Mouse (Mus musculus): ENCODE data around the gene Dennd5b. TPM values are rescaled to one million over a fixed set of nuclear protein-coding genes. Genes with fewer than 3 reads are reported as not detected.
"Not testable (repeated sequence)": the region's sequence is repeated elsewhere in the genome, so short reads cannot be mapped to it uniquely, and the experiment has no call there.

Dennd5b gene
- total and polyA plus RNA-seq, 3 experiments: 0.27 TPM; not detected in 2

GRCm38 (mm10) chr6:148991660-148992372 is 109.7 kb downstream of the Dennd5b start:
- no peak for TF ChIP-seq TAL1 (conservative IDR thresholded peaks at IDR 0.05; ENCODE audit: low read depth, low read length)
- no peak for TF ChIP-seq CTCF (IDR thresholded peaks at IDR 0.05; ENCODE audit: low read depth, low read length)
- no peak for TF ChIP-seq GATA1 (IDR thresholded peaks at IDR 0.05; ENCODE audit: borderline replicate concordance, low read length)
- no peak for TF ChIP-seq GATA2 (IDR thresholded peaks at IDR 0.05; ENCODE audit: borderline replicate concordance, low read depth, low read length)
- TF ChIP-seq POLR2AphosphoS5 (IDR thresholded peaks at IDR 0.05; ENCODE audit: insufficient replicate concordance, low read depth, low read length): no peak
- peaks cover 3% of the 10 kb centered on the region for H3K4me1 ChIP-seq (ENCODE audit: insufficient read depth, low read depth, low read length)
- no peak for DNase-seq (ENCODE audit: low spot score)
- no peaks in the 10 kb centered on the region for H3K9me3 ChIP-seq (replicated peaks)
- H3K36me3 ChIP-seq (replicated peaks): no peaks in the 10 kb centered on the region
- no peak overlapping the region for H3K4me3 ChIP-seq (ENCODE audit: low read depth, low read length)
- no peak for ATAC-seq (ENCODE audit: extremely low read depth, insufficient number of reproducible peaks, low FRiP score, poor library complexity, severe bottlenecking)
- peaks cover 14% of the 10 kb centered on the region for H3K27me3 ChIP-seq (ENCODE audit: insufficient read depth, low read length)

- not testable (repeated sequence) for H3K36me3 ChIP-seq (replicated peaks); H3K9me3 ChIP-seq (replicated peaks); H3K4me3 ChIP-seq (ENCODE audit: low read depth, low read length); DNase-seq (ENCODE audit: low spot score); ATAC-seq (ENCODE audit: extremely low read depth, insufficient number of reproducible peaks, low FRiP score, poor library complexity, severe bottlenecking); H3K4me1 ChIP-seq (ENCODE audit: insufficient read depth, low read depth, low read length)
- H3K27me3 ChIP-seq (ENCODE audit: insufficient read depth, low read length): peaks cover 16% of the 10 kb centered on the region
Observed at GRCm38 (mm10) chr6:148989792-148990491, 111.5 kb downstream of the Dennd5b start.

GRCm38 (mm10) chr6:148986003-148986402 is 115.5 kb downstream of the Dennd5b start:
- ATAC-seq (ENCODE audit: extremely low read depth, insufficient number of reproducible peaks, low FRiP score, poor library complexity, severe bottlenecking): no peak
- H3K9me3 ChIP-seq (replicated peaks): no peaks in the 10 kb centered on the region

GRCm38 (mm10) chr6:148980495-148980894 is 121.0 kb downstream of the Dennd5b start:
- Histone ChIP-seq H3K27me3 (ENCODE audit: insufficient read depth, low read length) (peaks cover 11% of the 10 kb centered on the region), H3K36me3 (replicated peaks) (no peaks in the 10 kb centered on the region), H3K4me3 (ENCODE audit: low read depth, low read length) (no peak overlapping the region), H3K4me1 (ENCODE audit: insufficient read depth, low read depth, low read length) (no peaks in the 10 kb centered on the region), H3K9me3 (replicated peaks) (no peaks in the 10 kb centered on the region)
- no peak for DNase-seq (ENCODE audit: low spot score)
- no peak for ATAC-seq (ENCODE audit: extremely low read depth, insufficient number of reproducible peaks, low FRiP score, poor library complexity, severe bottlenecking)
- TF ChIP-seq POLR2AphosphoS5 (IDR thresholded peaks at IDR 0.05; ENCODE audit: insufficient replicate concordance, low read depth, low read length): no peak
- TF ChIP-seq GATA2 (IDR thresholded peaks at IDR 0.05; ENCODE audit: borderline replicate concordance, low read depth, low read length): no peak
- TF ChIP-seq CTCF (IDR thresholded peaks at IDR 0.05; ENCODE audit: low read depth, low read length): no peak
- TF ChIP-seq GATA1 (IDR thresholded peaks at IDR 0.05; ENCODE audit: borderline replicate concordance, low read length): no peak
- no peak for TF ChIP-seq TAL1 (conservative IDR thresholded peaks at IDR 0.05; ENCODE audit: low read depth, low read length)

More at GRCm38 (mm10) chr6:148986003-148986402, 115.5 kb downstream of the Dennd5b start:
- peaks cover 4% of the 10 kb centered on the region for H3K4me1 ChIP-seq (ENCODE audit: insufficient read depth, low read depth, low read length)
- no peaks in the 10 kb centered on the region for H3K36me3 ChIP-seq (replicated peaks)
- H3K27me3 ChIP-seq (ENCODE audit: insufficient read depth, low read length): peaks cover 8% of the 10 kb centered on the region
- DNase-seq (ENCODE audit: low spot score): no peak
- TF ChIP-seq POLR2AphosphoS5 (IDR thresholded peaks at IDR 0.05; ENCODE audit: insufficient replicate concordance, low read depth, low read length) (no peak), TAL1 (conservative IDR thresholded peaks at IDR 0.05; ENCODE audit: low read depth, low read length) (no peak), CTCF (IDR thresholded peaks at IDR 0.05; ENCODE audit: low read depth, low read length) (no peak), GATA1 (IDR thresholded peaks at IDR 0.05; ENCODE audit: borderline replicate concordance, low read length) (no peak), GATA2 (IDR thresholded peaks at IDR 0.05; ENCODE audit: borderline replicate concordance, low read depth, low read length) (no peak)
- H3K4me3 ChIP-seq (ENCODE audit: low read depth, low read length): no peak overlapping the region

GRCm38 (mm10) chr6:148975096-148975495 is 126.4 kb downstream of the Dennd5b start:
- Histone ChIP-seq H3K9me3 (replicated peaks) (no peaks in the 10 kb centered on the region), H3K27me3 (ENCODE audit: insufficient read depth, low read length) (peaks cover 23% of the 10 kb centered on the region), H3K4me3 (ENCODE audit: low read depth, low read length) (no peak overlapping the region), H3K4me1 (ENCODE audit: insufficient read depth, low read depth, low read length) (peaks cover 6% of the 10 kb centered on the region; the same call in 1 of the 2 replicates), H3K36me3 (replicated peaks) (no peaks in the 10 kb centered on the region)
- TF ChIP-seq GATA1 (IDR thresholded peaks at IDR 0.05; ENCODE audit: borderline replicate concordance, low read length) (no peak), TAL1 (conservative IDR thresholded peaks at IDR 0.05; ENCODE audit: low read depth, low read length) (no peak), POLR2AphosphoS5 (IDR thresholded peaks at IDR 0.05; ENCODE audit: insufficient replicate concordance, low read depth, low read length) (no peak), CTCF (IDR thresholded peaks at IDR 0.05; ENCODE audit: low read depth, low read length) (no peak), GATA2 (IDR thresholded peaks at IDR 0.05; ENCODE audit: borderline replicate concordance, low read depth, low read length) (no peak)
- DNase-seq (ENCODE audit: low spot score): no peak
- no peak for ATAC-seq (ENCODE audit: extremely low read depth, insufficient number of reproducible peaks, low FRiP score, poor library complexity, severe bottlenecking)

GRCm38 (mm10) chr6:148972891-148973290 is 128.6 kb downstream of the Dennd5b start:
- Histone ChIP-seq H3K36me3 (replicated peaks) (no peaks in the 10 kb centered on the region), H3K4me3 (ENCODE audit: low read depth, low read length) (no peak overlapping the region), H3K27me3 (ENCODE audit: insufficient read depth, low read length) (peaks cover 23% of the 10 kb centered on the region), H3K9me3 (replicated peaks) (no peaks in the 10 kb centered on the region), H3K4me1 (ENCODE audit: insufficient read depth, low read depth, low read length) (peaks cover 6% of the 10 kb centered on the region; the same call in 1 of the 2 replicates)
- ATAC-seq (ENCODE audit: extremely low read depth, insufficient number of reproducible peaks, low FRiP score, poor library complexity, severe bottlenecking) (no peak), DNase-seq (ENCODE audit: low spot score) (no peak)
- TF ChIP-seq GATA1 (IDR thresholded peaks at IDR 0.05; ENCODE audit: borderline replicate concordance, low read length) (no peak), CTCF (IDR thresholded peaks at IDR 0.05; ENCODE audit: low read depth, low read length) (no peak), POLR2AphosphoS5 (IDR thresholded peaks at IDR 0.05; ENCODE audit: insufficient replicate concordance, low read depth, low read length) (no peak), GATA2 (IDR thresholded peaks at IDR 0.05; ENCODE audit: borderline replicate concordance, low read depth, low read length) (no peak), TAL1 (conservative IDR thresholded peaks at IDR 0.05; ENCODE audit: low read depth, low read length) (no peak)
